Mouse (Mus musculus) frontal cortex, adult 2 months (tissue): ENCODE data around the gene Mfn1. TPM values are rescaled to one million over a fixed set of nuclear protein-coding genes. Genes with fewer than 3 reads are reported as not detected.

Source experiments
- DNase-seq, 2 experiments: peaks; one replicate each; pipeline ENCODE4 v3.0.0; 2022; ENCODE audit warnings: low spot score in 1 of 2; ENCODE audit errors: extremely low spot score in 1 of 2
- polyA plus RNA-seq: library from polyadenylated mRNA; depleted of rRNA; stranded (reverse); fragments of >200 nt; gene quantifications from 2 replicates; pipeline ENCODE4 v1.2.3, GENCODE M21; 2012; rRNA removed

Gene Mfn1
- polyA plus RNA-seq, 1 experiment: 127 TPM

- DNase-seq: peak; percentile 34 to 85
Observed at GRCm38 (mm10) chr3:32610560-32610959, 81.3 kb downstream of the Mfn1 start.

GRCm38 (mm10) chr3:32611606-32612170 is 82.4 kb downstream of the Mfn1 start:
- DNase-seq: no peak

GRCm38 (mm10) chr3:32614786-32615185 is 85.5 kb downstream of the Mfn1 start:
- DNase-seq: no peak

DNA sequence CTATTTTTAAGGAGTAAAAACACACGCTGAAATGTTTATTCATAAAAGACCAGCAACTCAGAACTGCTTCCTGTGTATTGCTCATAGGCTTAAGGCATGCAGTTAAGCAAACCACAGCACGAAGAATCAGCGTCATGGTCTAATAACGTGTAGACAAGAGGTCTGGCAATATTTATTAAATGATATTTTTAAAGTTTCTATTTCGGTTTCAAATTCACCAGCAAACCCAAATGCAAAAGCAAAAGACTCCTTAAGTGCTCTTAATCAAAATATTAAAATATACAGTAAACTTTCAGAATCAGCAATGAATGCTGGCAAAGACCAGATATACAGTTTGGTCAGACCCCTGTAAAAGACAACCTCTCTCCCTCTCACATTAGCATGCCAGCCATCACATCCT is 86.1 kb downstream of the Mfn1 start:
- no peak for DNase-seq

- no peak for DNase-seq
Observed at GRCm38 (mm10) chr3:32616006-32616330, 86.7 kb downstream of the Mfn1 start.

GRCm38 (mm10) chr3:32616331-32617052 is 87.2 kb downstream of the Mfn1 start, which contains the start of gene Gnb4:
TSS of gene Gnb4 (minus strand) at chr3:32616585.
- peak in 1 of 2 experiments; percentile 32 for DNase-seq

- DNase-seq: peak in 1 of 2 experiments; percentile 46
Observed at GRCm38 (mm10) chr3:32617053-32617642, 87.9 kb downstream of the Mfn1 start.

DNA sequence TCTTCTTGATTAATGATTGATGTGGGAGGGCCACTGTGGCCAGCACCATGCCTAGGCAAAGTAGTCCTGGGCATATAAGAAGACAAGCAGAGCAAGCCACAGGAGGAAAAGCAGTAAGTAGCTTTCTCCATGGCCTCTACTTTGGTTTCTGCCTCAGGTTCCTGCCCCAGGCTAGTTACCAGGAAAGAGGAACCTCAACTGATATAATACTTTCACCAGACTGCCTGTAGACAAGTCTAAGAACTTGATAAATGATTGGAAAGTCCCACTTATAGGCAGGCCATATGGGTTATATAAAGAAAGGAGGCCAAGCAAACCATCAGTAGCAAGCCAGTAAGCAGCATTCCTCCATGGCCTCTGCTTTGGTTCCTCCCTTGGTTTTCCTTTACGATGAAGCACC is 92.4 kb downstream of the Mfn1 start:
- DNase-seq: no peak

DNA sequence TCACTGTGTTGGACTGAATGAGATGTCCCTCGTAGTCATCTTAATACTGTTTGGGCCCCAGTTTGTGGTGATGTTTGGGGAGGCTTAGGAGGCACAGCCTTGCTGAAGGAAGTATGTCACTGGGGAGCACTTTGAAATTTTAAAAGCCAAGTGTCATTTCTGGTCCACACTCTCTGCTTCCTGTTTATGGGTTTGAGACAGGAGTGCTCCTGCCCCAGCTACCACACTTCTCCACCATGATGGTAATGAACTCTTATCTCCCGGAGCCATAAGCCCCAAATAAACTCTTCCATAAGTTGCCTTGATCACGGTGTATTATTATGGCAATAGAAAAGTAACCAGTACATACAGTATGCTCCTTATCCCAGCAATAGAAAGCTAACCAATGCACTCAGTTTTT is 92.8 kb downstream of the Mfn1 start:
- DNase-seq: no peak

GRCm38 (mm10) chr3:32628141-32628540 is 98.9 kb downstream of the Mfn1 start:
- DNase-seq: no peak

Other genes with a start within 250 kb of the Mfn1 start
- 37.7 and 40.1 TPM in 2 replicates for gene Zmat3, start 163.5 kb upstream of the Mfn1 start, polyA plus RNA-seq
- gene Pik3ca, start 131.8 kb upstream of the Mfn1 start, polyA plus RNA-seq: 20.1 and 23.4 TPM in 2 replicates
- 0.04 and 0.19 TPM in 2 replicates for gene Kcnmb3, start 37.2 kb upstream of the Mfn1 start, polyA plus RNA-seq
- 54.9 and 57.8 TPM in 2 replicates for gene Zfp639, start 19.2 kb upstream of the Mfn1 start, polyA plus RNA-seq
- gene Gnb4, start 87.1 kb downstream of the Mfn1 start, polyA plus RNA-seq: 43.8 and 50.5 TPM in 2 replicates
- gene Actl6a, start 176.8 kb downstream of the Mfn1 start, polyA plus RNA-seq: 20.7 and 22.0 TPM in 2 replicates
- 279 and 326 TPM in 2 replicates for gene Ndufb5, start 207.5 kb downstream of the Mfn1 start, polyA plus RNA-seq
- gene Mrpl47, start 208.1 kb downstream of the Mfn1 start, polyA plus RNA-seq: 10.9 and 14.7 TPM in 2 replicates